Mouse (Mus musculus) heart, embryonic 12.5 days (tissue): ENCODE results near the gene Gm20538. TPM values are rescaled to one million over a fixed set of nuclear protein-coding genes. Genes with fewer than 3 reads are reported as not detected.

Source experiments
- ATAC-seq: fragments of 200-750 bp; cut with Nextera tagmentation; 2 replicates; pipeline ENCODE4 v1.8.0; 2017; ENCODE audit warnings: moderate TSS enrichment, moderate library complexity; ENCODE audit not compliant: insufficient number of reproducible peaks, low FRiP score
- H3K27ac ChIP-seq: fragments of 300-500 bp; sonication (generic); 2 replicates; pipeline ENCODE4 v1.5.1; 2016; ENCODE audit warnings: mild to moderate bottlenecking, moderate library complexity; ENCODE audit not compliant: poor library complexity, severe bottlenecking
- H3K27me3 ChIP-seq: fragments of 300-500 bp; sonication (generic); replicated peaks from 2 replicates; pipeline ENCODE4 v1.6.1; 2016; ENCODE audit warnings: mild to moderate bottlenecking, moderate library complexity
- H3K36me3 ChIP-seq: fragments of 300-500 bp; sonication (generic); 2 replicates; pipeline ENCODE4 v1.6.1; 2016; ENCODE audit warnings: mild to moderate bottlenecking, moderate library complexity
- H3K4me1 ChIP-seq: fragments of 300-500 bp; sonication (generic); replicated peaks from 2 replicates; pipeline ENCODE4 v1.6.1; 2016; ENCODE audit warnings: mild to moderate bottlenecking
- H3K4me2 ChIP-seq: fragments of 300-500 bp; sonication (generic); 2 replicates; pipeline ENCODE4 v1.6.1; 2016; ENCODE audit warnings: mild to moderate bottlenecking, moderate library complexity
- H3K4me3 ChIP-seq: fragments of 300-500 bp; sonication (generic); 2 replicates; pipeline ENCODE4 v1.5.1; 2016; ENCODE audit warnings: mild to moderate bottlenecking
- H3K9ac ChIP-seq: fragments of 300-500 bp; sonication (generic); 2 replicates; pipeline ENCODE4 v1.6.1; 2016; ENCODE audit warnings: mild to moderate bottlenecking, moderate library complexity
- H3K9me3 ChIP-seq: fragments of 300-500 bp; sonication (generic); replicated peaks from 2 replicates; pipeline ENCODE4 v1.6.1; 2016; ENCODE audit warnings: mild to moderate bottlenecking, moderate library complexity
- WGBS: fragments of 180-500 bp; shearing (Covaris S2); methylation state at CpG from one replicate; pipeline ENCODE4 v1.1.7; 2016; 5-methylcytosine and 5-hydroxymethylcytosine counted together
- polyA plus RNA-seq: library from polyadenylated mRNA; unstranded; fragments of >200 nt; fragmentation: Nextera tagmentation; extraction: Ambion mirVana; gene quantifications from 2 replicates; pipeline ENCODE4 v1.2.1, GENCODE M21; 2016

The Gm20538 gene
- polyA plus RNA-seq, 1 experiment from 2014 or later = not detected

DNA sequence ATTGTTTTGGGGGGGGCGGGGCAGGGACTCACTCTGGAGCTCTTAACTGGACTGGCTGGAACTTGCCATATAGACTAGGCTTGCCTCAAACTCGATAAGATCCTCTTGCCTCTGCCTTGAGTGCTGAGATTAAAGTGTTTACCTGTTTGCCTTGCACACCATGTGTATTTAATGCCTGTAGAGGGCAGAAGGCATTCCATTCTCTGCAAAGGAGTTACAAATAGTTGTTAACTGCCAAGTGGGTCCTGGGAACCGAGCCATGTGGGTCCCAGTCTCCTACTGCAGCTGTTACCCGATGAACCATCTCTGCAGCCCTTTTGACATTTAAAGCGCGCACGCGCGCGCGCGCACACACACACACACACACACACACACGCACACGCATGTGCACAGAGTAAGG is 11.4 kb upstream of the Gm20538 start:
- Histone ChIP-seq H3K4me3 (no peak overlapping the region), H3K4me2 (no peak overlapping the region), H3K27ac (no peak overlapping the region), H3K27me3 (no peaks in the 10 kb centered on the region), H3K36me3 (peaks cover 42% of the 10 kb centered on the region), H3K9me3 (no peaks in the 10 kb centered on the region), H3K9ac (no peak overlapping the region), H3K4me1 (peaks cover 17% of the 10 kb centered on the region)
- no peak for ATAC-seq
- 93% methylated on average over 14 of the region's 14 CpGs for WGBS

DNA sequence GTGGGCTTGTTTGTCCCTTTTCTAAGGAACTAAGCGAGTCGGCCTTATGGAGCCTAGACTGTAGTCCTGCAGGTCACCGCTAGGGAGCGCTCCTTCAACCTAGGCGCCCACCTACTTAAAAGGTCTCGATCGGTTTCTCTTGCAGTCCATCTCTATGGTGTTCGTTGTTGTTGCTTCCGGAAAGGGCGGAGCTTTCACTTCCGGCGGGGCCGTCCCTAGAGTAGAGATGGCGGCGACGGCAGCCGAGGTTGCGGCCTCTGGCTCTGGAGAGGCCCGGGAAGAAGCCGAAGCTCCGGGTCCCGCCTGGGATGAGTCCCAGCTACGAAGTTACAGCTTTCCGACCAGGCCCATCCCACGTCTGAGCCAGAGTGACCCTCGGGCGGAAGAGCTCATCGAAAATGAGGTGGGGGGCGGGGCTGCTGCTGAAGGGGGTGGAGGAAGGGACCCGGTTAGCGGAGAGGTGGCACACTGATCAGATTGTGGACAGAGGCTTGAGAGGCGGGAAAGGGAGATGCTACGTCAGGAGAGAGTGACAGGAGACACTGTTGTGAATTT is 10.1 kb upstream of the Gm20538 start, which contains the start of gene Hif1an:
Gene Hif1an (plus strand): TSS at position 199 of the 555 bp plus-strand sequence.
- Histone ChIP-seq H3K4me3 (peak within 1 kb of the TSS; percentile 75), H3K27me3 (no peaks in the 10 kb centered on the region), H3K4me2 (peak within 1 kb of the TSS; percentile 78), H3K9me3 (no peaks in the 10 kb centered on the region), H3K36me3 (peaks cover 30% of the 10 kb centered on the region), H3K4me1 (peaks cover 17% of the 10 kb centered on the region), H3K27ac (0 out of 2 replicates have a peak within 1 kb of the TSS, but pooled peaks have one; percentile 58), H3K9ac (peak within 1 kb of the TSS; percentile 76)
- WGBS = 1% methylated on average over 33 of the region's 33 CpGs
- ATAC-seq = peak; percentile 95

DNA sequence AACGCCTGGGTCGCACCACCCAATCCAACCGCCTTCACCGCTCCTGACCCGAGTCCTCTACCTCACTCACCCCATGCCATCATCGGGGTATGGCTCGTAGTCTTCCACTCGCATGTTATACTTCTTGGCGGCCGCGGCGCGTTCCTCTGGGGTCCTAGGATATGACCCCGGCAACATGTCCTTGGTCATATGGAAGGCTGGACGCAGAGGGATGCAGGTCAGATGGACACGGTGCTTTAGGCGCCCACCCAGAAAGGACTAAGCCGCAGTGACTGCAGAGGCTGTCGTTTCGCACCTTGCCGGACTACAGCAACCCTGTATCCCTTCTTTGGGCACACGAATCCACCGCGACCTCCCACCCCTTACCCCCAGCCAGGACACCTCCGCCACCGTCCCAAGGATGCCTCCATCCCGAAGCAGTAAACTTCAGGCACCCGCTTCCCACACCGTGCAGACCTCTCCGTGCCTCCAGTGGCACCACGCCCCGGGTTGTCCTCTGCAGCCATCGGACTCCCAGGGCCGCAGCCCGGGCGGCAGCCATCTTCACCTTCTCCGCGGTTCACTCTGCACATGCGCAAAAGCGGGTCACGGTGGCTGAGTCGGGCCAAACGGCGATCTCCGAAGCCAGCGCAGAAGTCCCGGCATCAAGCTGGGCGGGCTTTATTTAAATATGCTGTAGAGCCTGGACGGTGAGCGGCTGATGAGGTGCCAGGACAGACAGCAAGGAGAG is 2.4 kb upstream of the Gm20538 start, which contains the start of gene Ndufb8:
Gene Ndufb8 (minus strand): TSS at position 580 of the 730 bp plus-strand sequence.
- WGBS = under 1% methylated on average over 50 of the region's 50 CpGs
- ATAC-seq = peak; percentile 90

DNA sequence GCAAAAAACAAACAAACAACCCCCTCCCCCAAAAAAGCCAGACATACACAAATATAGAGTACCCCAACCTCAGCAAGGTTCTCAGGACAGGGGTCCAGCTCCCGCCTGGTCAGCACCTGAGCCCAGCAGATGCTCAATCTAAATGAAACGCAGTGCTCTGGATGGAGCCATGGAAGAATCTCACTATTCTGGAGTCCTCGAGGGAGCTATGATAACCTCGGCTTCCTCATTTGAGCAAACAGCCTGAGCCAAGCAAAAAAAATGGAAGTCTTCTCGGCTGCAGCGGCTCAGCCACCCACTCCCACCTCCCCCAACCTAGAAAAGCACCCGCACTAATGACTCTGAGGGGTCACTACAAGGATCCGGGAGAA is 1.8 kb upstream of the Gm20538 start:
- Histone ChIP-seq H3K27ac (peak overlapping the region; percentile 87), H3K36me3 (peaks cover 39% of the 10 kb centered on the region), H3K4me2 (peak overlapping the region; percentile 95), H3K4me3 (peak overlapping the region; percentile 94), H3K9me3 (no peaks in the 10 kb centered on the region), H3K4me1 (peaks cover 8% of the 10 kb centered on the region; the same call in 1 of the 2 replicates), H3K9ac (peak overlapping the region; percentile 96), H3K27me3 (no peaks in the 10 kb centered on the region)
- 3% methylated on average over 8 of the region's 8 CpGs for WGBS
- no peak for ATAC-seq

More for the DNA sequence above, 2.4 kb upstream of the Gm20538 start, which contains the start of gene Ndufb8:
- peak within 1 kb of the TSS; percentile 95 for H3K4me2 ChIP-seq
- peak within 1 kb of the TSS; percentile 96 for H3K9ac ChIP-seq
- peak within 1 kb of the TSS; percentile 87 for H3K27ac ChIP-seq
- H3K27me3 ChIP-seq = no peaks in the 10 kb centered on the region
- H3K36me3 ChIP-seq = peaks cover 33% of the 10 kb centered on the region
- no peaks in the 10 kb centered on the region for H3K9me3 ChIP-seq
- peak within 1 kb of the TSS; percentile 94 for H3K4me3 ChIP-seq
- H3K4me1 ChIP-seq = peaks cover 8% of the 10 kb centered on the region; the same call in 1 of the 2 replicates

DNA sequence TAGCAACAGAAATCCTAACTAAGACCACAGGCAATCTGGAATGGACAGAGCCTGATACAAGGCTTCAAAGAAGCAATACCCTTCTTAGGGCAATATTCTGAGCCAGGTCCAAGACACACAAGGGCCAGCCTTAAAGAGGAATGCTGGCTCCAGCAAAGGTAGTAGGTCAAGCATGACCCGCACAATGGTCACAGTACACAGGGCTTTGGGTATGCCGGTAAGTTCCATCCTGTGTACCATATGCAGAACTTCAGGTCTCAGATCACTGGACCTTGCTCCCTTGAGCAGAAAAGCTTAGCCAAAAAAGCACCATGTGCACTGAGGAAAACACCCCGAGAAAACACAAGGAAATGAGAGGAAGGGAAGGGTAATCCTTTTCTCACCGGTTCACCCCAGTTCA is 655 bp upstream of the Gm20538 start:
- Histone ChIP-seq H3K4me3 (no peak overlapping the region), H3K27me3 (no peaks in the 10 kb centered on the region), H3K27ac (no peak overlapping the region), H3K9me3 (no peaks in the 10 kb centered on the region), H3K9ac (no peak overlapping the region), H3K4me2 (no peak overlapping the region), H3K36me3 (peaks cover 51% of the 10 kb centered on the region), H3K4me1 (peaks cover 8% of the 10 kb centered on the region; the same call in 1 of the 2 replicates)
- ATAC-seq = no peak
- WGBS = 91% methylated on average over 4 of the region's 4 CpGs

DNA sequence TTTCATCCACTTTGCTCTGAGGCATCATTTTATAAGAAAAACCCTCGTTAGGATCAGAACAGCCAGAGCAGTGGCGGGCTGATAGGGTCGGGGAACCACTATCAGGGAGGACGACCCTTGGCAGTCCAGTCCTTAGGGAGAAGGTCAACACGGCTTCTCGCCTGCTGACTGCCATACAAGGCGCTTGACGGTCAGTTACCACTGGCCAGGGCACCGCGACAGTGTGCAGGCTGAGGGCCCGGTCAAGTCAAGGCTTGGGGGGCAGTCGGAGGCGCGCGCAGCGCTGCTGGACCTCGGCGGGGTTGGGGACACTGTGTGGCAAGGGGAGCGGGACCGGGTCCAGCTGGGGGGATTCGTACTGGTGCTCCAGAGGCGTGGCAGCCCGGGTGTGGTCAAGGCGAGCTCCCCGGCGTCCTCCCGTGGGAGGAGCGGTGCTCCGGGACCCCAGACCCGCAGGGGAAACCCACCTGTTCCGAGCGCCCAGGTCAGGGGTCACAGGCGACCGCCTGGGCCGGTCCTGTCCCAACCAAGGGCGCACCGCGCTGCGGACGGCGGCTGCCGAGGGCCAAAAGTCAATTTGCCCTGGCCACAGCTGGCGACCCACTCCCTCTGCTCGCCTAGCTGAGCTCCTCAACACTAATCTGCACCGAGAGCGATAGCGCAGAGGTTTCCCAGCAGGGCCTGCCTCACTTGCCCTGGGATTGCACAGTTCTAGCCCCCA is 7.2 kb downstream of the Gm20538 start, which contains the start of gene Sec31b:
Gene Sec31b (minus strand): TSS at position 544 of the 721 bp plus-strand sequence.
- H3K4me3 ChIP-seq = peak within 1 kb of the TSS; percentile 74
- H3K9me3 ChIP-seq = 0 out of 2 replicates have a peak, but pooled peaks cover 4% of the 10 kb centered on the region
- H3K9ac ChIP-seq = peak within 1 kb of the TSS; percentile 83
- H3K27ac ChIP-seq = no peak within 1 kb of the TSS
- peaks cover 5% of the 10 kb centered on the region; the same call in 1 of the 2 replicates for H3K4me1 ChIP-seq
- peak; percentile 78 for ATAC-seq
- H3K4me2 ChIP-seq = peak within 1 kb of the TSS; percentile 100
- WGBS = 1% methylated on average over 47 of the region's 47 CpGs
- 0 out of 2 replicates have a peak, but pooled peaks cover 6% of the 10 kb centered on the region for H3K27me3 ChIP-seq
- H3K36me3 ChIP-seq = peaks cover 35% of the 10 kb centered on the region

DNA sequence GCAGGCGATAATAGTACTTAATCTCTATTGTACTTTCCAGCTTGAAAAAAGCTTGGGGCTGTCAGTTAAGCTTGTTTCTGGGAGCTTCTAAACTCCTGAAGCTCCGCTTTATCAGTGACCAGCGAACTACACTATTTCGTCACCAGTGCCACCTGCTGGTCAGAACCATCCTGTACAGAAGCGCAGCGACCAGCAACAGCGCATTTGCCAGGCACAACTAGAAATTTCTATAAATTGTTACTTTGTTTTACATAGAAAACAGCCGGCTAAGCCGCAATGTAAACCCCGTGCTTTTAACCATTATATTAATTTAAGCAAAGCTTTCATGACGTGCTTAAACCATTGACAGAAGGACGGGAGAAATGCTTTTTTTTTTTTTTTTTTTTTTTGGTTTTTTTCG is 7.9 kb downstream of the Gm20538 start:
- H3K9me3 ChIP-seq = peaks cover 8% of the 10 kb centered on the region
- 0 out of 2 replicates have a peak, but pooled peaks cover 6% of the 10 kb centered on the region for H3K27me3 ChIP-seq
- H3K4me3 ChIP-seq = peak overlapping the region; percentile 74
- no peak overlapping the region for H3K9ac ChIP-seq
- WGBS = 2% methylated on average over 13 of the region's 13 CpGs
- peaks cover 32% of the 10 kb centered on the region for H3K36me3 ChIP-seq
- ATAC-seq = 0 out of 2 replicates have a peak, but pooled peaks have one; percentile 54
- peaks cover 5% of the 10 kb centered on the region; the same call in 1 of the 2 replicates for H3K4me1 ChIP-seq
- H3K27ac ChIP-seq = no peak overlapping the region
- H3K4me2 ChIP-seq = peak overlapping the region; percentile 100

DNA sequence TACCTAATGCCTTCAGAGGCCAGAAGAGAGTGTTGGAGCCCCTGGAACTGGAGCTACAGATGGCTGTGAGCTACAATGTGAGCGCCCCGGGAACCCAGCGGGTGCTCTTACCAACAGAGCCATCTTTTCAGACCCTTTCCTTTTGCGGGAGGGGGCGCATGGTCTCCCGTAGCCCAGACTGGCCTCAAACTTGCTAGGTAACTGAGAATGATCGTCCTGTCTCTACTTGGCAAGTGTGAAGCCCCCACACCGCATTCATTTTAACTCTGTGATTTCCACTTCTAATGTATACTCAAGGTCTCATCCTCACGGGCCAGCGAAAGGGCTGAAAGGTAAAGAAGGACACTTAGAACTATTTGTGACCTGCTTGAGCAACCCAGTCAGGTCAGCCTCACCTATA is 8.3 kb downstream of the Gm20538 start:
- H3K27ac ChIP-seq = no peak overlapping the region
- H3K36me3 ChIP-seq = peaks cover 28% of the 10 kb centered on the region
- H3K9me3 ChIP-seq = peaks cover 8% of the 10 kb centered on the region
- no peak for ATAC-seq
- WGBS = 61% methylated on average over 10 of the region's 10 CpGs
- peaks cover 5% of the 10 kb centered on the region; the same call in 1 of the 2 replicates for H3K4me1 ChIP-seq
- no peak overlapping the region; the same call in 1 of the 2 replicates for H3K4me2 ChIP-seq
- H3K27me3 ChIP-seq = 0 out of 2 replicates have a peak, but pooled peaks cover 6% of the 10 kb centered on the region
- H3K9ac ChIP-seq = no peak overlapping the region
- no peak overlapping the region for H3K4me3 ChIP-seq

DNA sequence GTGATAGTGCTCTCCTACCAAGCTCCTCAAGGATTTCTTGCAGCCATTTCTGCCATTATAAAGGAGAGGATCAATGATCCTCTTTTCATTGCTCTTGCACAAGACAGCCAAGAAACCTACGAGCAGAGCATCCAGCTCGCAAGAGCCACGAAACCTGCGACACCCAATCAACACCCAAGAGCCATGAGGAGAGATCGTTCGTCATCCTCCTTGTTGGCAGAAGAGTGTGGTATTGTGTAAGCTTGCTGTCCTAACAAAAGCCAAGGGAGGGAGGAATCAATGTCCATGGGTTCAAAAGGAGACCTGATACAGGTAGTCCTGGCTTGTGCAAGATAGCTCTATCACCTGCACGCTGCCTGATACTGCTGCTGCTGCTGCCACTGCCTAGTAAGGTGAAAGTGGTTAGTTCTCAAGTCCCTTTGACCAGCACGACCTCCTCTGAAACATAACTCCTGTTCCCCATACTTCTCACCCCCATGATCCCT is 9.9 kb downstream of the Gm20538 start:
- Histone ChIP-seq H3K36me3 (peaks cover 12% of the 10 kb centered on the region), H3K9ac (no peak overlapping the region), H3K4me1 (peaks cover 5% of the 10 kb centered on the region; the same call in 1 of the 2 replicates), H3K4me3 (no peak overlapping the region), H3K27me3 (0 out of 2 replicates have a peak, but pooled peaks cover 6% of the 10 kb centered on the region), H3K4me2 (no peak overlapping the region), H3K9me3 (peaks cover 8% of the 10 kb centered on the region), H3K27ac (no peak overlapping the region)
- ATAC-seq = no peak
- WGBS = 84% methylated on average over 8 of the region's 8 CpGs

DNA sequence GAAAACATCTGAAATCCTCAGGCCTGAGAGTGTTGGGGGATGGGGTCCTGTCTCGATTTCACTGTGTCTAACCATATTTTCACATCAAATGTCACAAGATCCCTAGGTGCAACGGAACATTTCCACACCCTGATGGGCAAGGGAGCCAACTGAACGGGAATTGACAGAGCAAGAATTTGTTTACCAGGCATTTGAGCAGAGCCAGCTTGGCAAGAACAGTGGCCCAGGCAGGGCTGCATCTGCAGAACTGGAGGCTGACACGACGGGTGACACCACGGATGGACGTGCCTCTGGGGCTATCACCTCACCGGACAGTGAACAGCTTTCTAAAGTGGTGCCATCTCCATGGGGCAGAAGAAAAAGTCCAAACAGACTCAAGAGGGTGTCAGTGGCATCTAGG is 15.2 kb downstream of the Gm20538 start:
- WGBS = 76% methylated on average over 8 of the region's 8 CpGs
- Histone ChIP-seq H3K4me2 (no peak overlapping the region), H3K9ac (no peak overlapping the region), H3K4me1 (no peaks in the 10 kb centered on the region), H3K36me3 (peaks cover 9% of the 10 kb centered on the region), H3K27me3 (peaks cover under 1% of the 10 kb centered on the region; the same call in 1 of the 2 replicates), H3K4me3 (no peak overlapping the region), H3K27ac (no peak overlapping the region), H3K9me3 (peaks cover 8% of the 10 kb centered on the region)
- ATAC-seq = no peak
